Mouse (Mus musculus): ENCODE results near the gene Atp12a. TPM values are rescaled to one million over a fixed set of nuclear protein-coding genes. Genes with fewer than 3 reads are reported as not detected.

Atp12a gene
- polyA plus RNA-seq, 1 experiment from 2014 or later = not detected

DNA sequence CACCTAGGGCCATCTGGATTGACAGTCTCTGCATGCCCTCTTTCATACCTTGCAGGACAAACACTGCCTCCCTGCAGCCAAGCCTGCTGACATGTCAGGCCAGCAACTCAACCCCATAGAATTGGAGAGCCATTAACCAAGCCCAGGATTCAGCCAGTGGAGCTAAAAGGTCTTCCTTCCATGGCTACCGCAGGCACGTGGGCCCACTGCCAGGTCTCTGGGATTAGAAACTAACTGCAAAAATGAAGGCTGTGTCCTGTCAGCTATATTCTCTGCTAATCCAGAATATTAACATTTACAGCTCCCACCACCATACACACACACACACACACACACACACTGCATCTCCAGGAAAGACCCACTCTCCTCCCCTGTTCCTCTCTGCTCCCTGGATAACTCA, 15.3 kb upstream of the Atp12a start:
- Histone ChIP-seq H3K27me3 (no peaks in the 10 kb centered on the region), H3K4me2 (no peak overlapping the region), H3K36me3 (no peaks in the 10 kb centered on the region), H3K4me1 (replicated peaks) (no peaks in the 10 kb centered on the region), H3K9me3 (no peaks in the 10 kb centered on the region), H3K27ac (no peak overlapping the region), H3K4me3 (replicated peaks) (no peak overlapping the region), H3K9ac (replicated peaks) (no peak overlapping the region)
- 80% methylated on average over 2 of the region's 2 CpGs for WGBS
- no peak for ATAC-seq (ENCODE audit: insufficient number of reproducible peaks, insufficient read depth, low FRiP score, low TSS enrichment, low read depth)

DNA sequence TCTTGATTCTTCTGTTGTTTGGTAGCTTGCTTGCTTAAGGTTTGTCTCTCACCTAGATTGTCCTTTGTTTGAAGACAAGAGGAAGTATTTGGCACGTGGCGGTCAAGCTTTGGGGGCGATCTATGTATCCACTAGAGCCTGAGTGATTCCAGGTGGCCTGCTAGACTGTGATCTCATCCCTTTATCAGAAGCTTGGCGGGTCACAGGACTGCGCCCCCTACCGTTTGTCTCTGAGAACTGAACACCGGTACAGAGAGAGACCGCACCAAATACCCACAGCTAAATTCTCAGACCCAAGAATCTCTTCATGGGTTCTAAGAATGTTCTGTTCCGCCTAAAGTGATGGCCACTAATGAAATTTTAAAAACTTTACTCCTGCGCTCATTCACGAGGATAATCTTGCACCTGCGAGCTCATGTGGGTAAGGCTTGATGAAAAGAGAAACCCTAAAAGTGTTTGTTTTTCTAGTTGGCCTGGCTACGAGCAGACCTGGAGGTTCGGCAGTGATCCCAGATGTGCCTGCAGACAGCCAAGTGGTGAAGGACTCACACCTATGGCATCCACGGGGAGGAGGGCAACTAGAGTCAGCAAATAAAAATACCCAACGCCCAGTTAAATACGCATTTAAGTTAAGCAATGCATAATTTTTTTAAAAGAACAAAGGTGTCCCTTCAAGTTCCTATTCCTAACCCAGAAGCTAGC, 12.8 kb upstream of the Atp12a start:
- Histone ChIP-seq H3K9me3 (no peaks in the 10 kb centered on the region), H3K36me3 (no peaks in the 10 kb centered on the region), H3K27ac (no peak overlapping the region), H3K27me3 (no peaks in the 10 kb centered on the region), H3K4me2 (no peak overlapping the region), H3K4me1 (replicated peaks) (no peaks in the 10 kb centered on the region), H3K9ac (replicated peaks) (no peak overlapping the region), H3K4me3 (replicated peaks) (no peak overlapping the region)
- 33% methylated on average over 17 of the region's 17 CpGs for WGBS
- ATAC-seq (ENCODE audit: insufficient number of reproducible peaks, insufficient read depth, low FRiP score, low TSS enrichment, low read depth) = no peak

GRCm38 (mm10) chr14:56354803-56355202, 10.1 kb upstream of the Atp12a start:
- Histone ChIP-seq H3K27ac (no peak overlapping the region), H3K4me3 (replicated peaks) (no peak overlapping the region), H3K36me3 (no peaks in the 10 kb centered on the region), H3K9ac (replicated peaks) (no peak overlapping the region), H3K4me2 (no peak overlapping the region), H3K27me3 (no peaks in the 10 kb centered on the region), H3K4me1 (replicated peaks) (no peaks in the 10 kb centered on the region), H3K9me3 (no peaks in the 10 kb centered on the region)
- ATAC-seq (ENCODE audit: insufficient number of reproducible peaks, insufficient read depth, low FRiP score, low TSS enrichment, low read depth) = no peak
- 85% methylated on average over 3 of the region's 3 CpGs for WGBS

DNA sequence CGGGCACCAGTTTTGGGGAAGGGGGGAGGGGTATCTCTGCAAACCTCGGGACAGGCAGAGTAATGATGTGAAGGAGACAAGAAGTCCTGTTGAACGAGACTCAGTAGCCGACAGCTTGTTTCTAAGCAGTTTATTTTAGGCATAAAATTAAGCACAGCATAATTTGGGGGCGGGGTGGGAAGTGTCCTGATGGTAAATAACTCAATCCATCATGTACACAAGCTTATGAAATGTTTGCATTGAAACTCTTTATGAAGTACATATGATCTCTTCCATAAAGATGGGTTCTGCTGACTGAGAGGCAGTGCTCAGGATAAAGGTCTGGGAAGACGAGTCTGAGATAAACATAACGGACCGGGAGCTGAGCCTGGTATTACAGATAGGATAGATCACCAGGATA, 9.5 kb upstream of the Atp12a start:
- Histone ChIP-seq H3K9ac (replicated peaks) (no peak overlapping the region), H3K27me3 (no peaks in the 10 kb centered on the region; the same call in 1 of the 2 replicates), H3K36me3 (no peaks in the 10 kb centered on the region), H3K27ac (no peak overlapping the region), H3K4me1 (replicated peaks) (no peaks in the 10 kb centered on the region), H3K9me3 (no peaks in the 10 kb centered on the region), H3K4me3 (replicated peaks) (no peak overlapping the region), H3K4me2 (no peak overlapping the region)
- ATAC-seq (ENCODE audit: insufficient number of reproducible peaks, insufficient read depth, low FRiP score, low TSS enrichment, low read depth) = no peak
- 78% methylated on average over 8 of the region's 8 CpGs for WGBS

DNA sequence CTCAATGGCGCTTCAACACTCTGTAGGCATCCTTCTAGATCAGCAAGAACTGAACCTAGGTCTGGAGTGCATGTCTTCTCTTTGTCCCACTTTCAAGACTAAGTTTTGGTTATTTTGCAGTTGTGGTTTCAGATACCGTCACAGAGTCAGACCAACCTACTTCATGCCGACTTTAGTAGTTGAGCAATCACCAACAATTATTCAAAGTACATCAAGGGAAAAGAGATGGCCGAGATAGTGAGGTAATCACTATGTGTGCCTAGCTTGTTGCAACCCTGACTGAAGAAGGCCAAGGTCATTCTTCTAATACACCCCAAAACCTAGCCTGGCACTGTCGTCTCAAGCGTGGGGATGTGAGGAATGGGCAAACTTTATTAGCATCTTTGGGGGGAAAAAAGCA, 8.7 kb upstream of the Atp12a start:
- no peaks in the 10 kb centered on the region; the same call in 1 of the 2 replicates for H3K27me3 ChIP-seq
- H3K36me3 ChIP-seq = no peaks in the 10 kb centered on the region
- H3K4me2 ChIP-seq = no peak overlapping the region
- no peaks in the 10 kb centered on the region for H3K9me3 ChIP-seq
- no peak overlapping the region for H3K4me3 ChIP-seq (replicated peaks)
- WGBS = 86% methylated on average over 6 of the region's 6 CpGs
- no peak for ATAC-seq (ENCODE audit: insufficient number of reproducible peaks, insufficient read depth, low FRiP score, low TSS enrichment, low read depth)
- H3K27ac ChIP-seq = no peak overlapping the region
- H3K4me1 ChIP-seq (replicated peaks) = no peaks in the 10 kb centered on the region
- no peak overlapping the region for H3K9ac ChIP-seq (replicated peaks)

GRCm38 (mm10) chr14:56358422-56358821, 6.4 kb upstream of the Atp12a start:
- no peaks in the 10 kb centered on the region for H3K9me3 ChIP-seq

GRCm38 (mm10) chr14:56359131-56359530, 5.7 kb upstream of the Atp12a start:
- no peaks in the 10 kb centered on the region for H3K36me3 ChIP-seq
- H3K4me2 ChIP-seq = no peak overlapping the region
- H3K27ac ChIP-seq = no peak overlapping the region
- H3K9me3 ChIP-seq = no peaks in the 10 kb centered on the region
- no peak overlapping the region for H3K4me3 ChIP-seq (replicated peaks)
- no peak for ATAC-seq (ENCODE audit: insufficient number of reproducible peaks, insufficient read depth, low FRiP score, low TSS enrichment, low read depth)
- WGBS = 80% methylated on average over 6 of the region's 6 CpGs
- no peaks in the 10 kb centered on the region for H3K4me1 ChIP-seq (replicated peaks)
- H3K9ac ChIP-seq (replicated peaks) = no peak overlapping the region
- peaks cover 20% of the 10 kb centered on the region for H3K27me3 ChIP-seq

More at GRCm38 (mm10) chr14:56358422-56358821, 6.4 kb upstream of the Atp12a start:
- Histone ChIP-seq H3K27me3 (peaks cover 13% of the 10 kb centered on the region), H3K4me1 (replicated peaks) (no peaks in the 10 kb centered on the region), H3K9ac (replicated peaks) (no peak overlapping the region), H3K36me3 (no peaks in the 10 kb centered on the region), H3K4me3 (replicated peaks) (no peak overlapping the region), H3K4me2 (no peak overlapping the region), H3K27ac (no peak overlapping the region)
- WGBS = 86% methylated on average over 7 of the region's 7 CpGs
- no peak for ATAC-seq (ENCODE audit: insufficient number of reproducible peaks, insufficient read depth, low FRiP score, low TSS enrichment, low read depth)

GRCm38 (mm10) chr14:56365292-56365691, 424 bp downstream of the Atp12a start:
- ATAC-seq (ENCODE audit: insufficient number of reproducible peaks, insufficient read depth, low FRiP score, low TSS enrichment, low read depth) = no peak
- H3K9me3 ChIP-seq = no peaks in the 10 kb centered on the region
- H3K4me2 ChIP-seq = peak overlapping the region; percentile 83
- 28% methylated on average over 8 of the region's 8 CpGs for WGBS
- H3K9ac ChIP-seq (replicated peaks) = peak overlapping the region; percentile 44; the same call in 1 of the 2 replicates
- H3K27me3 ChIP-seq = peaks cover 65% of the 10 kb centered on the region
- peak overlapping the region; percentile 46 for H3K4me3 ChIP-seq (replicated peaks)
- H3K27ac ChIP-seq = no peak overlapping the region
- H3K36me3 ChIP-seq = no peaks in the 10 kb centered on the region
- peaks cover 9% of the 10 kb centered on the region for H3K4me1 ChIP-seq (replicated peaks)

- peaks cover 65% of the 10 kb centered on the region for H3K27me3 ChIP-seq
- peak overlapping the region; percentile 6; the same call in 1 of the 2 replicates for H3K4me2 ChIP-seq
- H3K27ac ChIP-seq = no peak overlapping the region
- no peak overlapping the region for H3K9ac ChIP-seq (replicated peaks)
- WGBS = 32% methylated on average over 15 of the region's 15 CpGs
- H3K4me1 ChIP-seq (replicated peaks) = peaks cover 9% of the 10 kb centered on the region
- H3K4me3 ChIP-seq (replicated peaks) = no peak overlapping the region
- H3K9me3 ChIP-seq = no peaks in the 10 kb centered on the region
- no peak for ATAC-seq (ENCODE audit: insufficient number of reproducible peaks, insufficient read depth, low FRiP score, low TSS enrichment, low read depth)
- H3K36me3 ChIP-seq = no peaks in the 10 kb centered on the region
These were observed 1.8 kb downstream of the Atp12a start for GRCm38 (mm10) chr14:56366712-56367111.

GRCm38 (mm10) chr14:56368834-56369233, 4.0 kb downstream of the Atp12a start:
- Histone ChIP-seq H3K4me3 (replicated peaks) (no peak overlapping the region), H3K27me3 (peaks cover 47% of the 10 kb centered on the region), H3K9ac (replicated peaks) (no peak overlapping the region), H3K9me3 (no peaks in the 10 kb centered on the region), H3K36me3 (no peaks in the 10 kb centered on the region), H3K27ac (no peak overlapping the region), H3K4me1 (replicated peaks) (peaks cover 9% of the 10 kb centered on the region), H3K4me2 (no peak overlapping the region)
- WGBS = 52% methylated on average over 3 of the region's 3 CpGs
- ATAC-seq (ENCODE audit: insufficient number of reproducible peaks, insufficient read depth, low FRiP score, low TSS enrichment, low read depth) = no peak

DNA sequence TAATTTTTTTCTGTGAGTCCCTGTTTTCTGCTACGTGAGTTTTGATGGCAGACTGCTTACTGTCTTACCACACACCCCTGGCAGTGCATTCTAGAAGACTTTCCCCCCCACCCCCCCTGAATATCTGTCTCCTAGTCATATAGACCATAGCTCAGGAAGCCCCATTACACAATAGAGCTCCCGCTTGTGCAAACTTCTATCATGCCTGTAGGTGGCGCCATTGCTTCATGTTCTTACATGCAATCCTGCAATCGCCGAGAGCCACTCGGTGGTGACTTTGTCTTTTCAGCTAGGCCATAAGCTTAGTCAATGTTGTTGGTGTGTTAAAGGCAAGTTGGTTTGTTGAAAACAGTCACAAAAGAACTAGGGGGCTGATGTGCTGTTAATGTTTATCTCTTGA, 10.9 kb downstream of the Atp12a start:
- Histone ChIP-seq H3K4me2 (no peak overlapping the region), H3K4me3 (replicated peaks) (no peak overlapping the region), H3K9ac (replicated peaks) (no peak overlapping the region), H3K27ac (no peak overlapping the region), H3K27me3 (no peaks in the 10 kb centered on the region), H3K4me1 (replicated peaks) (no peaks in the 10 kb centered on the region), H3K36me3 (no peaks in the 10 kb centered on the region), H3K9me3 (no peaks in the 10 kb centered on the region)
- no peak for ATAC-seq (ENCODE audit: insufficient number of reproducible peaks, insufficient read depth, low FRiP score, low TSS enrichment, low read depth)
- WGBS = 5% methylated on average over 6 of the region's 6 CpGs

GRCm38 (mm10) chr14:56377745-56378144, 12.9 kb downstream of the Atp12a start:
- Histone ChIP-seq H3K27ac (no peak overlapping the region), H3K36me3 (no peaks in the 10 kb centered on the region), H3K9me3 (no peaks in the 10 kb centered on the region), H3K27me3 (no peaks in the 10 kb centered on the region), H3K9ac (replicated peaks) (no peak overlapping the region), H3K4me3 (replicated peaks) (no peak overlapping the region), H3K4me2 (no peak overlapping the region), H3K4me1 (replicated peaks) (no peaks in the 10 kb centered on the region)
- ATAC-seq (ENCODE audit: insufficient number of reproducible peaks, insufficient read depth, low FRiP score, low TSS enrichment, low read depth) = no peak
